Mouse (Mus musculus) heart, embryonic 13.5 days (tissue): ENCODE results near the gene Chka. TPM values are rescaled to one million over a fixed set of nuclear protein-coding genes. Genes with fewer than 3 reads are reported as not detected.

Experiments
- ATAC-seq: fragments of 200-750 bp; cut with Nextera tagmentation; 2 replicates; pipeline ENCODE4 v1.8.0; 2017; ENCODE audit warnings: moderate TSS enrichment; ENCODE audit not compliant: insufficient number of reproducible peaks, low FRiP score, low TSS enrichment; ENCODE audit errors: extremely low read depth
- H3K27ac ChIP-seq: fragments of 300-500 bp; sonication (generic); replicated peaks from 2 replicates; pipeline ENCODE4 v1.5.1; 2015; ENCODE audit warnings: moderate library complexity, mild to moderate bottlenecking, inconsistent platforms
- H3K27me3 ChIP-seq: fragments of 300-500 bp; sonication (generic); replicated peaks from 2 replicates; pipeline ENCODE4 v1.6.1; 2015; ENCODE audit warnings: mild to moderate bottlenecking, inconsistent platforms
- H3K36me3 ChIP-seq: fragments of 300-500 bp; sonication (generic); 2 replicates; pipeline ENCODE4 v1.6.1; 2015; ENCODE audit warnings: mild to moderate bottlenecking, inconsistent platforms
- H3K4me1 ChIP-seq: fragments of 300-500 bp; sonication (generic); 2 replicates; pipeline ENCODE4 v1.6.1; 2015; ENCODE audit warnings: inconsistent platforms
- H3K4me2 ChIP-seq: fragments of 300-500 bp; sonication (generic); 2 replicates; pipeline ENCODE4 v1.6.1; 2015; ENCODE audit warnings: inconsistent platforms, mild to moderate bottlenecking, moderate library complexity
- H3K4me3 ChIP-seq: fragments of 300-500 bp; sonication (generic); 2 replicates; pipeline ENCODE4 v1.5.1; 2015; ENCODE audit warnings: moderate library complexity, mild to moderate bottlenecking, inconsistent platforms
- H3K9ac ChIP-seq: fragments of 300-500 bp; sonication (generic); 2 replicates; pipeline ENCODE4 v1.6.1; 2015; ENCODE audit warnings: inconsistent platforms, mild to moderate bottlenecking, moderate library complexity
- H3K9me3 ChIP-seq: fragments of 300-500 bp; sonication (generic); 2 replicates; pipeline ENCODE4 v1.6.1; 2016; ENCODE audit warnings: inconsistent platforms
- WGBS: fragments of 180-500 bp; shearing (Covaris S2); methylation state at CpG from one replicate; pipeline ENCODE4 v1.1.7; 2015; ENCODE audit warnings: mixed read lengths; 5-methylcytosine and 5-hydroxymethylcytosine counted together
- polyA plus RNA-seq: library from polyadenylated mRNA; unstranded; fragments of >200 nt; fragmentation: Nextera tagmentation; extraction: Ambion mirVana; gene quantifications from 2 replicates; pipeline ENCODE4 v1.2.1, GENCODE M21; 2015

Chka gene
- polyA plus RNA-seq, 1 experiment from 2014 or later, result 22.6 TPM

- Histone ChIP-seq H3K27me3 (no peaks in the 10 kb centered on the region), H3K27ac (peak overlapping the region; percentile 39; the same call in 1 of the 2 replicates), H3K9me3 (no peaks in the 10 kb centered on the region), H3K36me3 (no peaks in the 10 kb centered on the region), H3K4me3 (no peak overlapping the region), H3K4me1 (peaks cover 27% of the 10 kb centered on the region), H3K4me2 (no peak overlapping the region), H3K9ac (no peak overlapping the region)
- no peak for ATAC-seq
- WGBS, result 61% methylated on average over 13 of the region's 13 CpGs
Observed at GRCm38 (mm10) chr19:3923586-3923985, 72.0 kb downstream of the Chka start.

- Histone ChIP-seq H3K36me3 (no peaks in the 10 kb centered on the region), H3K4me3 (no peak overlapping the region), H3K4me1 (peaks cover 32% of the 10 kb centered on the region), H3K27ac (no peak overlapping the region), H3K27me3 (no peaks in the 10 kb centered on the region), H3K4me2 (no peak overlapping the region), H3K9me3 (no peaks in the 10 kb centered on the region), H3K9ac (no peak overlapping the region; the same call in 1 of the 2 replicates)
- no peak for ATAC-seq
- WGBS, result 69% methylated on average over 8 of the region's 8 CpGs
Observed at GRCm38 (mm10) chr19:3924190-3924589, 72.6 kb downstream of the Chka start.

- H3K9ac ChIP-seq, result no peak overlapping the region
- WGBS, result 91% methylated on average over 7 of the region's 7 CpGs
- no peaks in the 10 kb centered on the region for H3K36me3 ChIP-seq
- H3K27ac ChIP-seq, result no peak overlapping the region
- H3K9me3 ChIP-seq, result no peaks in the 10 kb centered on the region
- no peak for ATAC-seq
- H3K4me2 ChIP-seq, result no peak overlapping the region
- H3K4me3 ChIP-seq, result no peak overlapping the region
- no peaks in the 10 kb centered on the region for H3K27me3 ChIP-seq
- H3K4me1 ChIP-seq, result peaks cover 32% of the 10 kb centered on the region
Observed at GRCm38 (mm10) chr19:3924868-3925267, 73.3 kb downstream of the Chka start.

GRCm38 (mm10) chr19:3925859-3926258 is 74.3 kb downstream of the Chka start:
- Histone ChIP-seq H3K4me3 (no peak overlapping the region), H3K27me3 (no peaks in the 10 kb centered on the region), H3K9me3 (no peaks in the 10 kb centered on the region), H3K4me1 (peaks cover 42% of the 10 kb centered on the region), H3K36me3 (no peaks in the 10 kb centered on the region), H3K9ac (no peak overlapping the region), H3K4me2 (no peak overlapping the region), H3K27ac (no peak overlapping the region)
- 77% methylated on average over 6 of the region's 6 CpGs for WGBS
- no peak for ATAC-seq

GRCm38 (mm10) chr19:3926279-3926678 is 74.7 kb downstream of the Chka start:
- H3K27me3 ChIP-seq, result no peaks in the 10 kb centered on the region
- no peak overlapping the region for H3K4me3 ChIP-seq
- ATAC-seq, result no peak
- no peak overlapping the region for H3K9ac ChIP-seq
- H3K9me3 ChIP-seq, result no peaks in the 10 kb centered on the region
- no peaks in the 10 kb centered on the region for H3K36me3 ChIP-seq
- no peak overlapping the region for H3K4me2 ChIP-seq
- H3K27ac ChIP-seq, result no peak overlapping the region
- 58% methylated on average over 3 of the region's 3 CpGs for WGBS
- peaks cover 46% of the 10 kb centered on the region for H3K4me1 ChIP-seq

- Histone ChIP-seq H3K9ac (no peak overlapping the region), H3K4me3 (no peak overlapping the region), H3K4me1 (peaks cover 46% of the 10 kb centered on the region), H3K27me3 (no peaks in the 10 kb centered on the region), H3K4me2 (no peak overlapping the region), H3K9me3 (no peaks in the 10 kb centered on the region), H3K36me3 (no peaks in the 10 kb centered on the region), H3K27ac (no peak overlapping the region)
- ATAC-seq, result no peak
- 63% methylated on average over 6 of the region's 6 CpGs for WGBS
Observed at GRCm38 (mm10) chr19:3926685-3927084, 75.1 kb downstream of the Chka start.

- 81% methylated on average over 4 of the region's 4 CpGs for WGBS
- Histone ChIP-seq H3K27me3 (no peaks in the 10 kb centered on the region), H3K4me1 (peaks cover 46% of the 10 kb centered on the region), H3K4me2 (no peak overlapping the region), H3K9me3 (no peaks in the 10 kb centered on the region), H3K9ac (no peak overlapping the region), H3K4me3 (no peak overlapping the region), H3K27ac (no peak overlapping the region), H3K36me3 (no peaks in the 10 kb centered on the region)
- ATAC-seq, result no peak
Observed at GRCm38 (mm10) chr19:3927989-3928388, 76.4 kb downstream of the Chka start.

- 69% methylated on average over 4 of the region's 4 CpGs for WGBS
- Histone ChIP-seq H3K4me2 (no peak overlapping the region), H3K9me3 (no peaks in the 10 kb centered on the region)
Observed at GRCm38 (mm10) chr19:3928779-3929178, 77.2 kb downstream of the Chka start.

GRCm38 (mm10) chr19:3929211-3929941 is 77.8 kb downstream of the Chka start, which contains the start of gene Aldh3b1:
Gene Aldh3b1 (minus strand): TSS chr19:3929808.
- peak; percentile 54 for ATAC-seq
- peak within 1 kb of the TSS; percentile 87 for H3K27ac ChIP-seq
- H3K4me3 ChIP-seq, result no peak within 1 kb of the TSS
- WGBS, result 39% methylated on average over 12 of the region's 12 CpGs
- H3K9ac ChIP-seq, result peak within 1 kb of the TSS; percentile 58
- H3K4me2 ChIP-seq, result peak within 1 kb of the TSS; percentile 27
- H3K27me3 ChIP-seq, result no peaks in the 10 kb centered on the region
- no peaks in the 10 kb centered on the region for H3K36me3 ChIP-seq
- no peaks in the 10 kb centered on the region for H3K9me3 ChIP-seq
- H3K4me1 ChIP-seq, result peaks cover 36% of the 10 kb centered on the region

More at GRCm38 (mm10) chr19:3928779-3929178, 77.2 kb downstream of the Chka start:
- H3K4me3 ChIP-seq, result no peak overlapping the region
- peaks cover 42% of the 10 kb centered on the region for H3K4me1 ChIP-seq
- no peak for ATAC-seq
- H3K27ac ChIP-seq, result peak overlapping the region; percentile 87
- H3K9ac ChIP-seq, result no peak overlapping the region
- H3K36me3 ChIP-seq, result no peaks in the 10 kb centered on the region
- no peaks in the 10 kb centered on the region for H3K27me3 ChIP-seq

- ATAC-seq, result no peak
- peak overlapping the region; percentile 27 for H3K4me2 ChIP-seq
Observed at GRCm38 (mm10) chr19:3930262-3931057, 78.9 kb downstream of the Chka start.

GRCm38 (mm10) chr19:3931716-3932115 is 80.1 kb downstream of the Chka start:
- H3K4me2 ChIP-seq, result no peak overlapping the region
- ATAC-seq, result no peak
- 85% methylated on average over 9 of the region's 9 CpGs for WGBS
- H3K27ac ChIP-seq, result no peak overlapping the region
- no peaks in the 10 kb centered on the region for H3K9me3 ChIP-seq
- H3K27me3 ChIP-seq, result peaks cover 7% of the 10 kb centered on the region; the same call in 1 of the 2 replicates
- peaks cover 42% of the 10 kb centered on the region for H3K4me1 ChIP-seq
- H3K4me3 ChIP-seq, result no peak overlapping the region
- H3K36me3 ChIP-seq, result no peaks in the 10 kb centered on the region
- H3K9ac ChIP-seq, result no peak overlapping the region

More at GRCm38 (mm10) chr19:3930262-3931057, 78.9 kb downstream of the Chka start:
- Histone ChIP-seq H3K27ac (peak overlapping the region; percentile 87), H3K36me3 (no peaks in the 10 kb centered on the region), H3K4me3 (no peak overlapping the region), H3K27me3 (no peaks in the 10 kb centered on the region), H3K9ac (peak overlapping the region; percentile 58), H3K4me1 (peaks cover 39% of the 10 kb centered on the region), H3K9me3 (no peaks in the 10 kb centered on the region)
- 67% methylated on average over 21 of the region's 21 CpGs for WGBS
